Mouse (Mus musculus): ENCODE results near the gene Rpgrip1l.

DNA sequence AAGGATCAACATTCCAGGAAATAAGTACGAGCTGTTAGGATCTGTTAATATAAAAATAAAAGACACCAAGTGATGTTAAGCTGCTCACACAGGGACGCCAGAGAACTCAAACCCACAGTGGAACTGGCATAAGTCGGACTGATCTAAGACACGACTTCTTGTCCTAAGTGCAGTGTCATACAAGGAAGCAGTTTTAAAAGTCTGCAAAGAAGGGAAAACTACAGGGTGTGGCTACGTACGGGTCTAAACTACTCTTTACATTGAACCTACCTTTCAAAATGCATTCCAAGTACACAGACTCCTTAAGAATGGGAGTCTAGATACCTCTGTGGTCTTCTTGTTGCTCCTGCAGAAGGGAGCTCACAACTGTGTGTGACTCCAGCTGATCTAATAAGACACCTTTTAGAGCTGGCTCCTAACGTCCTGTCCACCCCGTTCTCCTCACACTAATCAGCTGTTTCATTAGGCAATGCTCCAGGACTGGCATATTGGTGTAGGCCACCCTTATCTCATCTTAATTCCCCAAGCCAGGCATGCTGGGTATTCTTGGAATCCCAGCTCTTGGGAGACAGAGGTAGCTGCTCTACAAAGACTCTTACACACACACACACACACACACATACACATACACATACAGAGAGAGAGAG, 71.1 kb downstream of the Rpgrip1l start:
- TF ChIP-seq POLR2A (IDR thresholded peaks at IDR 0.05; ENCODE audit: low read depth, low read length) (no peak), SIN3A (IDR thresholded peaks at IDR 0.05; ENCODE audit: low read length) (no peak)

Measured in CH12.LX (cell line).